Mouse (Mus musculus) kidney, adult 2 months (tissue): ENCODE measurements around the gene Rps6kb1.

ENCODE experiments used
- CTCF ChIP-seq: fragments of 200-500 bp; conservative IDR thresholded peaks from 2 replicates; pipeline ENCODE4 v1.5.1; 2011; ENCODE audit warnings: low read depth, mild to moderate bottlenecking, control low read depth, low read length, moderate library complexity, mixed read lengths; ENCODE audit not compliant: insufficient read depth, insufficient read length
- POLR2A ChIP-seq: fragments of 200-500 bp; IDR thresholded peaks from one replicate; pipeline ENCODE4 v1.6.1; 2011; ENCODE audit warnings: low read depth, low read length, control low read depth

GRCm38 (mm10) chr11:86507991-86508390 lies 36.6 kb downstream of the Rps6kb1 start:
- no peak for TF ChIP-seq POLR2A
- TF ChIP-seq CTCF, result no peak
